Comparison of ENCODE assay signal across 8 mouse cellular contexts in the genomic region with DNA sequence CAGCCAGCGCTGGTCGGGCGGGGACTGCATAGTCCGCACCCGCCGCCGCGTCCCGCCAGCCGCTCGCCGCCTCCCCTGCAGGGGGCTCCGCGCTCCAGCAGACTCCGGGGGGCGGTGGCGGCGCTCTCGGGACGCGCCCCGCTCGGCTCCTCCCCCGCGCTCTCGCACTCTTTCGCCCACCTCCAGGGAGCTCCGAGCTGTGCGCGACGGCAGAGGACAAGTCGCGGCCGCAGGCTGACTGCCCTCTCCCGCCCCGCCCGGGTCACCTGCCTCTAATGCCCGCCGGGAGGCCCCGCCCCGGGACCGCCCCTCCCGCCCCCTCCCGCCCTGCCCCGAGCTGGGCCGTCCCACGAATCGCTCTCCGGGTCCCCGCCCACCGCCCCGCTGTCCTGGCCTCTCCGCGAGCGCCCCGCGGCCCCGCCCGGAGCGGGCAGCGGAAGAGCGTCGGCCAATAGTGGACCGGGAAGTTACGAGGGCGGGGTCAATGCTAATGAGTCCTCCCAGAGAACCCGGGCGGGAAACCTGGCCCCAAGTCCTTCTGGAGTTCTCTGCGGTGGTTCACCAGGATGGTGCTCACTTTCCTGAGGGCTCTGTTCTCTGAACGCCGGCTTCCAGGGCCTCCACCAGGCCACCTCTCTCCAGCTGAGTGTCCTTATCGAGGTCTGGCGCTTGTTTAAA. TPM values are rescaled to one million over a fixed set of nuclear protein-coding genes. Genes with fewer than 3 reads are reported as not detected.
DNase-seq lines count a peak whose midpoint lies in the region; ATAC-seq and TF ChIP-seq lines count a peak whose summit lies in the region.

Gene Fzd5, minus strand, starts transcription at position 250 of the 678 bp plus-strand sequence.

- ATAC-seq in granulocyte monocyte progenitor cell, adult 5-6 weeks (replicated peaks; ENCODE audit: poor library complexity, severe bottlenecking): peak; percentile 68
- peak; percentile 93 for ATAC-seq in intestine, postnatal 0 days
- ATAC-seq in limb, embryonic 11.5 days (ENCODE audit: insufficient number of reproducible peaks, low FRiP score, low TSS enrichment, low read depth): peak; percentile 96
- peak; percentile 93 for ATAC-seq in midbrain, embryonic 13.5 days

- H3K9me3 ChIP-seq in embryonic facial prominence, embryonic 10.5 days: no peaks in the 10 kb centered on the region
- no peaks in the 10 kb centered on the region for H3K9me3 ChIP-seq in intestine, postnatal 0 days (ENCODE audit: control insufficient read depth)
- no peaks in the 10 kb centered on the region for H3K9me3 ChIP-seq in limb, embryonic 11.5 days (ENCODE audit: control insufficient read depth, low read length)
- no peaks in the 10 kb centered on the region for H3K9me3 ChIP-seq in midbrain, embryonic 13.5 days

- 0 out of 2 replicates have a peak, but pooled peaks cover 7% of the 10 kb centered on the region for H3K36me3 ChIP-seq in embryonic facial prominence, embryonic 10.5 days (replicated peaks)
- H3K36me3 ChIP-seq in intestine, postnatal 0 days (ENCODE audit: control insufficient read depth, insufficient read depth): peaks cover 11% of the 10 kb centered on the region; the same call in 1 of the 2 replicates
- no peaks in the 10 kb centered on the region for H3K36me3 ChIP-seq in limb, embryonic 11.5 days (ENCODE audit: control insufficient read depth, insufficient read depth, low read length)
- no peaks in the 10 kb centered on the region for H3K36me3 ChIP-seq in midbrain, embryonic 13.5 days
- peaks cover 32% of the 10 kb centered on the region for H3K36me3 ChIP-seq in small intestine, adult 2 months (ENCODE audit: control insufficient read depth, insufficient read depth, low read length)

- TF ChIP-seq POLR2A in small intestine, adult 2 months (IDR thresholded peaks at IDR 0.05; ENCODE audit: low read depth, low read length): peak; percentile 87

- peak; percentile 75 for TF ChIP-seq CTCF in intestine, postnatal 0 days (IDR thresholded peaks at IDR 0.05; ENCODE audit: low read depth)
- no peak for TF ChIP-seq CTCF in small intestine, adult 2 months (IDR thresholded peaks at IDR 0.05; ENCODE audit: extremely low read depth, insufficient read length, insufficient replicate concordance, low read depth, low read length)

- peak; percentile 94 for DNase-seq in 3134 (ENCODE audit: extremely low read depth, insufficient read length, low spot score)
- peak; percentile 98 for DNase-seq in adrenal gland, postnatal 14 days
- DNase-seq in embryonic facial prominence, embryonic 10.5 days (ENCODE audit: low spot score): peak; percentile 98
- peak; percentile 93 for DNase-seq in limb, embryonic 11.5 days (ENCODE audit: low spot score)

- H3K27ac ChIP-seq in embryonic facial prominence, embryonic 10.5 days (replicated peaks): peak within 1 kb of the TSS; percentile 80
- H3K27ac ChIP-seq in intestine, postnatal 0 days (ENCODE audit: low read depth, low read length): peak within 1 kb of the TSS; percentile 89
- no peak within 1 kb of the TSS for H3K27ac ChIP-seq in limb, embryonic 11.5 days (replicated peaks; ENCODE audit: low read depth, low read length)
- no peak within 1 kb of the TSS for H3K27ac ChIP-seq in midbrain, embryonic 13.5 days
- H3K27ac ChIP-seq in small intestine, adult 2 months (ENCODE audit: insufficient read depth, low read depth, low read length): peak within 1 kb of the TSS; percentile 76

- peak within 1 kb of the TSS; percentile 71 for H3K4me3 ChIP-seq in embryonic facial prominence, embryonic 10.5 days
- peak within 1 kb of the TSS; percentile 81 for H3K4me3 ChIP-seq in intestine, postnatal 0 days (ENCODE audit: low read depth, low read length)
- H3K4me3 ChIP-seq in limb, embryonic 11.5 days (ENCODE audit: low read depth, low read length): peak within 1 kb of the TSS; percentile 60
- peak within 1 kb of the TSS; percentile 59 for H3K4me3 ChIP-seq in midbrain, embryonic 13.5 days (replicated peaks)
- peak within 1 kb of the TSS; percentile 75 for H3K4me3 ChIP-seq in small intestine, adult 2 months (ENCODE audit: low read depth, low read length)

- under 1% methylated on average over 71 of the region's 73 CpGs for WGBS in embryonic facial prominence, embryonic 10.5 days
- WGBS in intestine, postnatal 0 days: 1% methylated on average over 48 of the region's 73 CpGs
- WGBS in limb, embryonic 11.5 days: 0% methylated on average over 68 of the region's 73 CpGs
- WGBS in midbrain, embryonic 13.5 days: under 1% methylated on average over 44 of the region's 73 CpGs
- WGBS in small intestine, adult 2 months: under 1% methylated on average over 70 of the region's 73 CpGs

- peak within 1 kb of the TSS; percentile 94 for H3K4me2 ChIP-seq in intestine, postnatal 0 days (replicated peaks; ENCODE audit: low read depth)
- H3K4me2 ChIP-seq in limb, embryonic 11.5 days (ENCODE audit: low read depth, severe bottlenecking): peak within 1 kb of the TSS; percentile 92
- H3K4me2 ChIP-seq in midbrain, embryonic 13.5 days (replicated peaks): peak within 1 kb of the TSS; percentile 94

- H3K4me1 ChIP-seq in embryonic facial prominence, embryonic 10.5 days: peaks cover 60% of the 10 kb centered on the region
- peaks cover 3% of the 10 kb centered on the region; the same call in 1 of the 2 replicates for H3K4me1 ChIP-seq in intestine, postnatal 0 days (replicated peaks; ENCODE audit: control insufficient read depth, insufficient read depth, low read length)
- H3K4me1 ChIP-seq in limb, embryonic 11.5 days (ENCODE audit: control insufficient read depth, insufficient read depth, low read length): peaks cover 19% of the 10 kb centered on the region
- peaks cover 46% of the 10 kb centered on the region for H3K4me1 ChIP-seq in midbrain, embryonic 13.5 days (replicated peaks)
- H3K4me1 ChIP-seq in small intestine, adult 2 months (ENCODE audit: control insufficient read depth, insufficient read depth, insufficient read length, low read length): peaks cover 11% of the 10 kb centered on the region

- peaks cover 55% of the 10 kb centered on the region for H3K27me3 ChIP-seq in embryonic facial prominence, embryonic 10.5 days (replicated peaks; ENCODE audit: low read depth, poor library complexity, severe bottlenecking)
- H3K27me3 ChIP-seq in intestine, postnatal 0 days (replicated peaks; ENCODE audit: control insufficient read depth, insufficient read depth, low read length): no peaks in the 10 kb centered on the region
- H3K27me3 ChIP-seq in limb, embryonic 11.5 days (ENCODE audit: control insufficient read depth, insufficient read depth, low read length): peaks cover 42% of the 10 kb centered on the region
- peaks cover 67% of the 10 kb centered on the region for H3K27me3 ChIP-seq in midbrain, embryonic 13.5 days
- H3K27me3 ChIP-seq in small intestine, adult 2 months (ENCODE audit: control insufficient read depth, insufficient read depth, low read length): no peaks in the 10 kb centered on the region

- H3K9ac ChIP-seq in intestine, postnatal 0 days (ENCODE audit: low read depth, low read length): peak within 1 kb of the TSS; percentile 81
- H3K9ac ChIP-seq in limb, embryonic 11.5 days (ENCODE audit: low read length): peak within 1 kb of the TSS; percentile 56
- H3K9ac ChIP-seq in midbrain, embryonic 13.5 days (replicated peaks): peak within 1 kb of the TSS; percentile 68

RNA-seq across cellular contexts. Expression of gene Fzd5, which starts in this region (rescaled TPM):
- 12.8 and 14.4 TPM in 2 replicates for total RNA-seq in adrenal gland, postnatal 14 days (2021)
- 1.8 and 2.0 TPM in 2 replicates for polyA plus RNA-seq in embryonic facial prominence, embryonic 10.5 days (2016; fragmentation: Nextera tagmentation; extraction: Ambion mirVana)
- total RNA-seq in granulocyte monocyte progenitor cell, adult 5-6 weeks (2014; fragmentation: Nextera tagmentation): 1.2 and 1.6 TPM in 2 replicates
- total RNA-seq in granulocyte monocyte progenitor cell, adult 5-6 weeks (2017): 1.1 and 1.2 TPM in 2 replicates
- 4.7 and 5.6 TPM in 2 replicates for polyA plus RNA-seq in intestine, postnatal 0 days (2015; fragmentation: Nextera tagmentation; extraction: Ambion mirVana)
- 0.71 and 0.73 TPM in 2 replicates for polyA plus RNA-seq in limb, embryonic 11.5 days (2014; fragmentation: Nextera tagmentation; extraction: Ambion mirVana)
- polyA plus RNA-seq in midbrain, embryonic 13.5 days (2015; fragmentation: Nextera tagmentation; extraction: Ambion mirVana): 0.40 and 0.46 TPM in 2 replicates
- 51.3 and 133 TPM in 2 replicates for polyA plus RNA-seq in small intestine, adult 2 months (2012; rRNA removed)

Comparison
In these comparisons a context has a peak if more than half of its experiments do, and no peak if none do; other contexts are left out.
1. Peak in DNase-seq, ATAC-seq, H3K4me3 ChIP-seq, H3K9ac ChIP-seq and H3K4me2 ChIP-seq in limb, embryonic 11.5 days; RNA of the gene not detected or under 1 TPM.
2. Peak in ATAC-seq, H3K4me3 ChIP-seq, H3K9ac ChIP-seq and H3K4me2 ChIP-seq in midbrain, embryonic 13.5 days; RNA of the gene not detected or under 1 TPM.
3. H3K27ac ChIP-seq: peak in embryonic facial prominence, embryonic 10.5 days (single experiment), intestine, postnatal 0 days (single experiment) and small intestine, adult 2 months (single experiment); none in limb, embryonic 11.5 days (single experiment) and midbrain, embryonic 13.5 days (single experiment).
4. Peak in every context shown above with its lines, with median percentiles within 50 percentile points of each other: DNase-seq, H3K4me3 ChIP-seq, ATAC-seq, H3K4me2 ChIP-seq and H3K9ac ChIP-seq.